Mouse (Mus musculus): ENCODE data around the gene Fam214a. TPM values are rescaled to one million over a fixed set of nuclear protein-coding genes. Genes with fewer than 3 reads are reported as not detected.

Gene Fam214a
- total RNA-seq (2014; rRNA removed) (67.5 and 116 TPM in 2 replicates), polyA plus RNA-seq (2012; rRNA removed) (14.5 and 23.1 TPM in 2 replicates)

- DNase-seq (ENCODE audit: extremely low read depth, low read depth, low spot score): peak; percentile 86
- Histone ChIP-seq H3K27ac (replicated peaks; ENCODE audit: insufficient read depth, low read depth, low read length) (peak within 1 kb of the TSS; percentile 87), H3K4me3 (ENCODE audit: insufficient read depth, low read depth, low read length) (peak within 1 kb of the TSS; percentile 77), H3K79me2 (ENCODE audit: control insufficient read depth, insufficient read depth, low read length) (peaks cover 4% of the 10 kb centered on the region; the same call in 1 of the 2 replicates), H3K27me3 (ENCODE audit: control insufficient read depth, insufficient read depth, low read length) (no peaks in the 10 kb centered on the region), H3K4me1 (ENCODE audit: control insufficient read depth, insufficient read depth, low read length) (peaks cover 2% of the 10 kb centered on the region; the same call in 1 of the 2 replicates), H3K36me3 (ENCODE audit: control insufficient read depth, insufficient read depth, low read length) (peaks cover 21% of the 10 kb centered on the region), H3K9ac (ENCODE audit: low read depth, low read length) (peak within 1 kb of the TSS; percentile 82)
- under 1% methylated on average over 59 of the region's 59 CpGs for WGBS
- TF ChIP-seq POLR2A (IDR thresholded peaks at IDR 0.05; ENCODE audit: extremely low read depth, insufficient read depth, low read length) (peak; percentile 97), CTCF (IDR thresholded peaks at IDR 0.05; ENCODE audit: low read depth, low read length) (no peak)
These were observed at the start of gene Fam214a for GRCm38 (mm10) chr9:74952756-74953247. Gene Fam214a, plus strand, starts transcription at chr9:74952884.

GRCm38 (mm10) chr9:74904866-74905508, 47.7 kb upstream of the Fam214a start:
- Histone ChIP-seq H3K27me3 (ENCODE audit: control insufficient read depth, insufficient read depth, low read length) (no peaks in the 10 kb centered on the region), H3K9ac (ENCODE audit: low read depth, low read length) (no peak overlapping the region), H3K4me1 (ENCODE audit: control insufficient read depth, insufficient read depth, low read length) (peaks cover 5% of the 10 kb centered on the region), H3K36me3 (ENCODE audit: control insufficient read depth, insufficient read depth, low read length) (no peaks in the 10 kb centered on the region), H3K79me2 (ENCODE audit: control insufficient read depth, insufficient read depth, low read length) (no peaks in the 10 kb centered on the region), H3K27ac (replicated peaks; ENCODE audit: insufficient read depth, low read depth, low read length) (no peak overlapping the region), H3K4me3 (ENCODE audit: insufficient read depth, low read depth, low read length) (no peak overlapping the region)
- DNase-seq (ENCODE audit: extremely low read depth, low read depth, low spot score): peak; percentile 65
- WGBS: 7% methylated on average over 7 of the region's 7 CpGs
- TF ChIP-seq POLR2A (IDR thresholded peaks at IDR 0.05; ENCODE audit: extremely low read depth, insufficient read depth, low read length): no peak
- peak; percentile 67 for TF ChIP-seq CTCF (IDR thresholded peaks at IDR 0.05; ENCODE audit: low read depth, low read length)

GRCm38 (mm10) chr9:74906951-74907350, 45.7 kb upstream of the Fam214a start:
- H3K4me1 ChIP-seq (ENCODE audit: control insufficient read depth, insufficient read depth, low read length): peaks cover 9% of the 10 kb centered on the region
- H3K79me2 ChIP-seq (ENCODE audit: control insufficient read depth, insufficient read depth, low read length): no peaks in the 10 kb centered on the region
- no peak overlapping the region for H3K27ac ChIP-seq (replicated peaks; ENCODE audit: insufficient read depth, low read depth, low read length)
- 10% methylated on average over 4 of the region's 4 CpGs for WGBS
- H3K9ac ChIP-seq (ENCODE audit: low read depth, low read length): no peak overlapping the region
- no peaks in the 10 kb centered on the region for H3K36me3 ChIP-seq (ENCODE audit: control insufficient read depth, insufficient read depth, low read length)
- no peak for TF ChIP-seq CTCF (IDR thresholded peaks at IDR 0.05; ENCODE audit: low read depth, low read length)
- no peak for TF ChIP-seq POLR2A (IDR thresholded peaks at IDR 0.05; ENCODE audit: extremely low read depth, insufficient read depth, low read length)
- no peaks in the 10 kb centered on the region for H3K27me3 ChIP-seq (ENCODE audit: control insufficient read depth, insufficient read depth, low read length)
- peak; percentile 76 for DNase-seq (ENCODE audit: extremely low read depth, low read depth, low spot score)
- H3K4me3 ChIP-seq (ENCODE audit: insufficient read depth, low read depth, low read length): no peak overlapping the region

GRCm38 (mm10) chr9:74909245-74909644, 43.4 kb upstream of the Fam214a start:
- H3K27me3 ChIP-seq (ENCODE audit: control insufficient read depth, insufficient read depth, low read length): no peaks in the 10 kb centered on the region
- DNase-seq (ENCODE audit: extremely low read depth, low read depth, low spot score): peak; percentile 67
- H3K79me2 ChIP-seq (ENCODE audit: control insufficient read depth, insufficient read depth, low read length): no peaks in the 10 kb centered on the region
- 63% methylated on average over 15 of the region's 15 CpGs for WGBS
- no peak overlapping the region for H3K4me3 ChIP-seq (ENCODE audit: insufficient read depth, low read depth, low read length)
- no peaks in the 10 kb centered on the region for H3K36me3 ChIP-seq (ENCODE audit: control insufficient read depth, insufficient read depth, low read length)
- TF ChIP-seq POLR2A (IDR thresholded peaks at IDR 0.05; ENCODE audit: extremely low read depth, insufficient read depth, low read length) (no peak), CTCF (IDR thresholded peaks at IDR 0.05; ENCODE audit: low read depth, low read length) (no peak)
- H3K27ac ChIP-seq (replicated peaks; ENCODE audit: insufficient read depth, low read depth, low read length): no peak overlapping the region
- H3K9ac ChIP-seq (ENCODE audit: low read depth, low read length): 0 out of 2 replicates have a peak overlapping the region, but pooled peaks have one; percentile 24
- H3K4me1 ChIP-seq (ENCODE audit: control insufficient read depth, insufficient read depth, low read length): peaks cover 11% of the 10 kb centered on the region

- H3K36me3 ChIP-seq (ENCODE audit: control insufficient read depth, insufficient read depth, low read length): no peaks in the 10 kb centered on the region
- H3K27me3 ChIP-seq (ENCODE audit: control insufficient read depth, insufficient read depth, low read length): no peaks in the 10 kb centered on the region
- no peaks in the 10 kb centered on the region for H3K79me2 ChIP-seq (ENCODE audit: control insufficient read depth, insufficient read depth, low read length)
- DNase-seq (ENCODE audit: extremely low read depth, low read depth, low spot score): no peak
- WGBS: 64% methylated on average over 6 of the region's 6 CpGs
- peaks cover 11% of the 10 kb centered on the region for H3K4me1 ChIP-seq (ENCODE audit: control insufficient read depth, insufficient read depth, low read length)
- H3K9ac ChIP-seq (ENCODE audit: low read depth, low read length): no peak overlapping the region
- H3K4me3 ChIP-seq (ENCODE audit: insufficient read depth, low read depth, low read length): no peak overlapping the region
- TF ChIP-seq POLR2A (IDR thresholded peaks at IDR 0.05; ENCODE audit: extremely low read depth, insufficient read depth, low read length) (no peak), CTCF (IDR thresholded peaks at IDR 0.05; ENCODE audit: low read depth, low read length) (no peak)
- no peak overlapping the region for H3K27ac ChIP-seq (replicated peaks; ENCODE audit: insufficient read depth, low read depth, low read length)
These were observed 42.4 kb upstream of the Fam214a start for GRCm38 (mm10) chr9:74910226-74910759.
